Mouse (Mus musculus) CD8-positive naive resting alpha-beta T cell, adult 57 days (primary cell): ENCODE results near the gene Card14. TPM values are rescaled to one million over a fixed set of nuclear protein-coding genes. Genes with fewer than 3 reads are reported as not detected.

Source experiments
- total RNA-seq: library from RNA; stranded (reverse); gene quantifications from one replicate; pipeline ENCODE4 v1.2.4, GENCODE M21; 2023

The Card14 gene
- not detected for total RNA-seq

GRCm38 (mm10) chr11:119307658-119307867, at the start of gene Card14:
Gene Card14 (plus strand): TSS chr11:119307768.

GRCm38 (mm10) chr11:119267768-119268556, 39.6 kb upstream of the Card14 start, which contains the start of gene Gaa:
Gene Gaa (plus strand): TSS chr11:119267887.

DNA sequence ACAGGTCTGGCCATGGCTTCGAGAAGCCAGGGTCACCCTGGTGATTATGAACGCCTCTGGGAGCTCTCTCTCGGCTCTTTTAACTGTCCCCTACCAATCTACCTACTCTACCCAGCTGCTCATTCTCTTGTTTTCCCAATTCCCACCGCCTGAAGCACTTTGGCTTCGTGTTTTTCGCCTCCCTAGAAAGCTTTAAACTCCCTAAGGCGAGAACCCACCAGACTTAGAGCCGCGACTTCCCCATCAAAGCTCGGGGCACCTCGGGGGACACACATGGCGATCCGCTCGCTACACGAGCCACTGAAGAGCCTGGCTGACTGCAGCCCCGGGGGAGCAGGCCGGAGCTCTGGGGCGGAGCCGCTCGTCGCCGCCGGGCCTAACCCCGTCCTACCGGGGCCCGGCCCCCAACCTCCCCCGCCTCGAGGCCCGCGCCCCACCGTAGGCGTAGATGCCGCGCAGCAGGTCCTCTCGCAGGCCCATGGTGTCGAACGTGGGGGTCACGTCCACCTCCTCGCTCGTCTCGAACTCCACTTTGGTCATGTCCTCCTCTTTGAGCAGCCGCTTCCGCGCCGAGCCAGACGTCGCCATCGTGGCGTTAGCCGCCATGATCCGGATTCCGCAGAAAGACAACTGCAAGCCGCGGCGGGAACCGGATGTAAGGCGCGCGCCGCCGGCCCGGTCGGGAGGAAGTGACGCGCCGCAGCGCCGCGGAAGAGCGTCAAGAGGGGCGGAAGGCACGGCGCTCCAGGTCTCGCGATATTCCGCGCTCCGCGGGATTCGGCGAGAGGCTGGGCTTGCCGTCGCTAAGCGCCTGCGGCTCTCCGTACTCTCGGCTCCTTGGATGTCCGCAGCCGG, 8.0 kb upstream of the Card14 start, which contains the start of gene Eif4a3:
Gene Eif4a3 (minus strand): TSS at position 699 of the 855 bp plus-strand sequence.

DNA sequence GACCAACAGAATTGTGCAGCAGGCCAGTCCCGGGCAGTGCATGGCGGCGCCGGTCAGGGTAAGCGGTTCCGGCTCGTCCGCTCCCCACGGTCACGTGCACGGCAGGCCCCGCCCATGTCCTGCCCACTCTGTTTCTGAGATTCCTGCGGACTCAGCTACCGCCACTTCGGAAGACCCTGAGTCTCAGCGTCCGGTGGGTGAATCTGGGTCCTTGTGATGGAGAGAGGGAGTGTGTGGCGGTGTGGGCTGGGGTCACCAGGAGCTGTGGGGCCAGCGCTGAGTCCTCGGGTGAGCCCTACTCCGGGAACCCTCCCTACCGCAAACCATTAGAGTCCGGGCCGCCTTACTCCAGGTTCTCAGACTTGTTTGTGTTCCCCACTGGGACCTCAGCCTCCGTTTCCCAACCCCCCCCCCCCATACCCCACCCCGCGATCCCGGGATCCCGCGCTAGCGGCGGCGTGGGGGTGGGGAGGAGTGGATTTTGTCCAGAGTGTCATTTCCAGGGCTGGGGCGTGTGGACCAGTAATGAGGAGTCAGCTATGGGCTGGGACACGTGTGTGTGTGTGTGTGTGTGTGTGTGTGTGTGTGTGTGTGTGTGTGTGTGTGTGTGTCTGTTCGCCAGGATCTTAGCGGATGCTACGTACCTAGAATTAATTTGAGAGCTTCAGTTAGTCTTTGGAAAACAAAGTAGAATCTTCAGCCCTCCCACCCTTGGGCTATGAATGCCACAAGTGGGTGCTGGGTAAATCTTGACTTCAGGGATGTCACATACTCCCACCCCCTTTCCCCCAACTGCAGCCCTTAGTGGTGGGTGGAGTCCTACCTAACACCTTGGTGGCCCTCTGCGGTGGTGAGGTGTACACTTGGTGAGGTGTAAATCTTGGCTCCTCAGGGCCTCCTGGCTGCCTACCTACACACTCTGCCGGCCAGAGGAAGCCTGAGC, 48.1 kb downstream of the Card14 start, which contains the start of the genes Sgsh and Slc26a11:
Gene Sgsh (minus strand): TSS at position 94 of the 943 bp plus-strand sequence.
Gene Slc26a11 (plus strand): TSS at position 115 of the 943 bp plus-strand sequence.

GRCm38 (mm10) chr11:119392800-119393482, 85.4 kb downstream of the Card14 start, which contains the start of gene Rnf213:
Gene Rnf213 (plus strand): TSS chr11:119393100.

Other genes with a start within 250 kb of the Card14 start
- 106 TPM for gene Cbx4, start 221.5 kb upstream of the Card14 start, total RNA-seq
- 2.6 TPM for gene Tbc1d16, start 79.3 kb upstream of the Card14 start, total RNA-seq
- 0.40 TPM for gene Ccdc40, start 79.2 kb upstream of the Card14 start, total RNA-seq
- gene Gaa, start 39.9 kb upstream of the Card14 start, total RNA-seq = 42.1 TPM
- 159 TPM for gene Eif4a3, start 7.7 kb upstream of the Card14 start, total RNA-seq
- gene Sgsh, start 47.8 kb downstream of the Card14 start, total RNA-seq = 24.3 TPM
- 29.6 TPM for gene Slc26a11, start 47.8 kb downstream of the Card14 start, total RNA-seq
- gene Rnf213, start 85.3 kb downstream of the Card14 start, total RNA-seq = 146 TPM
- gene Endov, start 183.6 kb downstream of the Card14 start, total RNA-seq = 32.5 TPM
- 0.09 TPM for gene Nptx1, start 240.0 kb downstream of the Card14 start, total RNA-seq